Comparison of ENCODE assay signal across 9 mouse cellular contexts in genomic region chr2:12316361-12316760, GRCm38 (mm10). TPM values are rescaled to one million over a fixed set of nuclear protein-coding genes. Genes with fewer than 3 reads are reported as not detected.
DNase-seq lines count a peak whose midpoint lies in the region; ATAC-seq and TF ChIP-seq lines count a peak whose summit lies in the region.
"Had no signal": no experiment of that assay in that cellular context is flagged by ENCODE, and none has a peak within 500 bp of the region (broad histone marks: within the 10 kb centered on the region; RNA-seq: fewer than 3 reads in every experiment).

No protein-coding gene starts in this region.

- no peak overlapping the region for H3K4me3 ChIP-seq in stomach, embryonic 15.5 days (replicated peaks)
- H3K4me3 ChIP-seq in stomach, postnatal 0 days (ENCODE audit: low read depth, low read length), result no peak overlapping the region
- no peak overlapping the region for H3K4me3 ChIP-seq in stomach, embryonic 16.5 days (replicated peaks; ENCODE audit: low read length)

- H3K9ac ChIP-seq in stomach, embryonic 15.5 days, result no peak overlapping the region
- no peak overlapping the region for H3K9ac ChIP-seq in stomach, postnatal 0 days (ENCODE audit: low read length)
- H3K9ac ChIP-seq in stomach, embryonic 16.5 days (ENCODE audit: low read length), result no peak overlapping the region

- DNase-seq in adrenal gland, adult (ENCODE audit: inconsistent age in 2 of 2, low spot score in 1 of 2), result peak; percentile 31 to 79
- no peak for DNase-seq in adrenal gland, adult 18-20 months (ENCODE audit: low spot score in 2 of 2)
- DNase-seq in stomach, postnatal 0 days (ENCODE audit: low spot score), result no peak
- peak; percentile 42 to 70 for DNase-seq in heart, postnatal 14 days
- DNase-seq in layer of hippocampus, postnatal 36 days, result no peak
- no peak for DNase-seq in layer of hippocampus, postnatal 10 days (ENCODE audit: low spot score in 2 of 2)
- DNase-seq: cerebellum, postnatal 14 days had no signal

- no peak overlapping the region for H3K4me2 ChIP-seq in stomach, embryonic 15.5 days
- H3K4me2 ChIP-seq in stomach, postnatal 0 days (replicated peaks; ENCODE audit: low read depth), result no peak overlapping the region
- H3K4me2 ChIP-seq in stomach, embryonic 16.5 days (ENCODE audit: low read depth, low read length), result no peak overlapping the region

- H3K9me3 ChIP-seq in stomach, embryonic 15.5 days, result no peaks in the 10 kb centered on the region
- H3K9me3 ChIP-seq in stomach, postnatal 0 days (ENCODE audit: control insufficient read depth, low read length), result no peaks in the 10 kb centered on the region
- H3K9me3 ChIP-seq in stomach, embryonic 16.5 days (replicated peaks; ENCODE audit: control insufficient read depth, low read length), result no peaks in the 10 kb centered on the region

- TF ChIP-seq EP300 in stomach, postnatal 0 days (optimal IDR thresholded peaks at IDR 0.05), result no peak

- no peaks in the 10 kb centered on the region for H3K27me3 ChIP-seq in stomach, embryonic 15.5 days (replicated peaks)
- no peaks in the 10 kb centered on the region for H3K27me3 ChIP-seq in stomach, postnatal 0 days (ENCODE audit: control insufficient read depth, insufficient read depth, low read length)
- H3K27me3 ChIP-seq in stomach, embryonic 16.5 days (ENCODE audit: control insufficient read depth, insufficient read depth, low read length), result no peaks in the 10 kb centered on the region

- no peaks in the 10 kb centered on the region for H3K36me3 ChIP-seq in stomach, embryonic 15.5 days
- no peaks in the 10 kb centered on the region for H3K36me3 ChIP-seq in stomach, postnatal 0 days (ENCODE audit: control insufficient read depth, insufficient read depth, low read length)
- no peaks in the 10 kb centered on the region for H3K36me3 ChIP-seq in stomach, embryonic 16.5 days (ENCODE audit: control insufficient read depth, insufficient read depth, low read length)

- 0 out of 2 replicates have a peak, but pooled peaks cover 3% of the 10 kb centered on the region for H3K4me1 ChIP-seq in stomach, embryonic 15.5 days
- no peaks in the 10 kb centered on the region for H3K4me1 ChIP-seq in stomach, postnatal 0 days (replicated peaks; ENCODE audit: control insufficient read depth, insufficient read depth)
- no peaks in the 10 kb centered on the region for H3K4me1 ChIP-seq in stomach, embryonic 16.5 days (ENCODE audit: control insufficient read depth, insufficient read depth, low read length)

- WGBS in stomach, embryonic 15.5 days, result 39% methylated on average over 7 of the region's 7 CpGs
- 39% methylated on average over 7 of the region's 7 CpGs for WGBS in stomach, postnatal 0 days
- 32% methylated on average over 7 of the region's 7 CpGs for WGBS in stomach, embryonic 16.5 days

- ATAC-seq in stomach, embryonic 15.5 days (ENCODE audit: insufficient read depth, low FRiP score, low read depth), result peak; percentile 31; the same call in 1 of the 2 replicates
- no peak for ATAC-seq in stomach, postnatal 0 days (ENCODE audit: low FRiP score, low TSS enrichment)
- 0 out of 2 replicates have a peak, but pooled peaks have one; percentile 37 for ATAC-seq in stomach, embryonic 16.5 days (ENCODE audit: insufficient read depth, low FRiP score)

- no peak for TF ChIP-seq CTCF in stomach, postnatal 0 days (IDR thresholded peaks at IDR 0.05; ENCODE audit: low read depth)

- no peak overlapping the region for H3K27ac ChIP-seq in stomach, embryonic 15.5 days
- no peak overlapping the region for H3K27ac ChIP-seq in stomach, postnatal 0 days (replicated peaks)
- no peak overlapping the region for H3K27ac ChIP-seq in stomach, embryonic 16.5 days (ENCODE audit: low read length)

- intact Hi-C loops in heart, postnatal 14 days (cut with DNase I), result no loop called here

RNA-seq across cellular contexts. Expression of gene Itga8, which starts 14.6 kb away (rescaled TPM):
- 10 to 100 TPM; 17.2 to 17.9 TPM for total RNA-seq in adrenal gland, adult 18-20 months (2021)
- 16.7 and 18.4 TPM in 2 replicates for polyA plus RNA-seq in stomach, embryonic 15.5 days (2015; fragmentation: Nextera tagmentation; extraction: Ambion mirVana)
- polyA plus RNA-seq in stomach, postnatal 0 days (2015; fragmentation: Nextera tagmentation; extraction: Ambion mirVana), result 7.5 and 7.7 TPM in 2 replicates
- total RNA-seq in heart, postnatal 14 days (2021), result 1 to 10 TPM; 6.9 to 9.7 TPM
- 19.6 and 23.4 TPM in 2 replicates for polyA plus RNA-seq in stomach, embryonic 16.5 days (2015; fragmentation: Nextera tagmentation; extraction: Ambion mirVana)
- total RNA-seq in layer of hippocampus, postnatal 36 days (2021), result 10 to 100 TPM; 23.6 to 28.1 TPM
- total RNA-seq in layer of hippocampus, postnatal 10 days (2021), result 10 to 100 TPM; 13.8 to 15.2 TPM

Comparison
In these comparisons a context has a peak if more than half of its experiments do, and no peak if none do; other contexts are left out.
1. DNase-seq: peak in adrenal gland, adult (2 of 2) and heart, postnatal 14 days (2 of 2); none in adrenal gland, adult 18-20 months (0 of 2), stomach, postnatal 0 days (single experiment), layer of hippocampus, postnatal 36 days (0 of 2) and layer of hippocampus, postnatal 10 days (0 of 2).